In genomic region chr10:21342331-21343005, GRCm38 (mm10) we compare ENCODE assay signal across 16 mouse cellular contexts. TPM values are rescaled to one million over a fixed set of nuclear protein-coding genes. Genes with fewer than 3 reads are reported as not detected.
"Had no signal": no experiment of that assay in that cellular context is flagged by ENCODE, and none has a peak within 500 bp of the region (broad histone marks: within the 10 kb centered on the region; RNA-seq: fewer than 3 reads in every experiment).

No protein-coding gene starts in this region.

- H3K27me3 ChIP-seq: limb, embryonic 13.5 days; liver, embryonic 15.5 days; neural tube, embryonic 15.5 days had no signal

- DNase-seq: kidney, adult 8-10 months; kidney, postnatal 25 days; left cerebral cortex, postnatal 4 days; lung, embryonic 14.5 days; lung, postnatal 10 days; lung, postnatal 4 days; midbrain, embryonic 14.5 days; spleen, adult 18-20 months; thymus, adult 18-20 months; thymus, postnatal 14 days had no signal

- H3K27ac ChIP-seq: limb, embryonic 13.5 days; liver, embryonic 15.5 days; midbrain, embryonic 10.5 days; neural tube, embryonic 15.5 days had no signal

- H3K4me3 ChIP-seq: limb, embryonic 13.5 days; liver, embryonic 15.5 days; midbrain, embryonic 10.5 days; myocyte; neural tube, embryonic 15.5 days had no signal

- H3K9me3 ChIP-seq: limb, embryonic 13.5 days; liver, embryonic 15.5 days; midbrain, embryonic 10.5 days; neural tube, embryonic 15.5 days had no signal

- H3K4me1 ChIP-seq: limb, embryonic 13.5 days; liver, embryonic 15.5 days; midbrain, embryonic 10.5 days; neural tube, embryonic 15.5 days had no signal

RNA-seq across cellular contexts. Expression of gene Aldh8a1, which starts 34.6 kb away (rescaled TPM):
- total RNA-seq: layer of hippocampus, postnatal 14 days; left cerebral cortex, postnatal 4 days had no signal
